Mouse (Mus musculus): ENCODE measurements around the gene Rtn2. TPM values are rescaled to one million over a fixed set of nuclear protein-coding genes. Genes with fewer than 3 reads are reported as not detected.

The Rtn2 gene
- polyA plus RNA-seq, 1 experiment: 101 TPM

- peak; percentile 90 to 92 for DNase-seq
- under 1% methylated on average over 22 of the region's 22 CpGs for WGBS
- H3K27me3 ChIP-seq (ENCODE audit: control insufficient read depth, insufficient read depth, low read length): no peaks in the 10 kb centered on the region
- peak overlapping the region; percentile 73 for H3K27ac ChIP-seq (ENCODE audit: insufficient read depth, low read length)
- H3K4me3 ChIP-seq (replicated peaks; ENCODE audit: insufficient read depth, low read depth, low read length): peak overlapping the region; percentile 71
- H3K4me1 ChIP-seq (ENCODE audit: control insufficient read depth, insufficient read depth, low read length): no peaks in the 10 kb centered on the region
- TF ChIP-seq CTCF (IDR thresholded peaks at IDR 0.05; ENCODE audit: borderline replicate concordance, insufficient read depth, low read depth, low read length) (no peak), POLR2A (IDR thresholded peaks at IDR 0.05; ENCODE audit: borderline replicate concordance, insufficient read depth, low read length) (peak; percentile 71; the same call in 1 of the 2 replicates)
Measured at GRCm38 (mm10) chr7:19327128-19327527, 44.7 kb downstream of the Rtn2 start.

GRCm38 (mm10) chr7:19327782-19328181 lies 45.4 kb downstream of the Rtn2 start:
- H3K4me1 ChIP-seq (ENCODE audit: control insufficient read depth, insufficient read depth, low read length): no peaks in the 10 kb centered on the region
- no peak for TF ChIP-seq POLR2A (IDR thresholded peaks at IDR 0.05; ENCODE audit: borderline replicate concordance, insufficient read depth, low read length)
- no peak for TF ChIP-seq CTCF (IDR thresholded peaks at IDR 0.05; ENCODE audit: borderline replicate concordance, insufficient read depth, low read depth, low read length)
- no peak overlapping the region for H3K4me3 ChIP-seq (replicated peaks; ENCODE audit: insufficient read depth, low read depth, low read length)
- no peak for DNase-seq
- 70% methylated on average over 5 of the region's 5 CpGs for WGBS
- no peaks in the 10 kb centered on the region for H3K27me3 ChIP-seq (ENCODE audit: control insufficient read depth, insufficient read depth, low read length)
- H3K27ac ChIP-seq (ENCODE audit: insufficient read depth, low read length): no peak overlapping the region

- no peaks in the 10 kb centered on the region for H3K27me3 ChIP-seq (ENCODE audit: control insufficient read depth, insufficient read depth, low read length)
- H3K4me3 ChIP-seq (replicated peaks; ENCODE audit: insufficient read depth, low read depth, low read length): no peak overlapping the region
- TF ChIP-seq POLR2A (IDR thresholded peaks at IDR 0.05; ENCODE audit: borderline replicate concordance, insufficient read depth, low read length) (no peak), CTCF (IDR thresholded peaks at IDR 0.05; ENCODE audit: borderline replicate concordance, insufficient read depth, low read depth, low read length) (no peak)
- H3K4me1 ChIP-seq (ENCODE audit: control insufficient read depth, insufficient read depth, low read length): no peaks in the 10 kb centered on the region
- no peak for DNase-seq
- H3K27ac ChIP-seq (ENCODE audit: insufficient read depth, low read length): no peak overlapping the region
Measured at GRCm38 (mm10) chr7:19328425-19328824, 46.0 kb downstream of the Rtn2 start.

DNA sequence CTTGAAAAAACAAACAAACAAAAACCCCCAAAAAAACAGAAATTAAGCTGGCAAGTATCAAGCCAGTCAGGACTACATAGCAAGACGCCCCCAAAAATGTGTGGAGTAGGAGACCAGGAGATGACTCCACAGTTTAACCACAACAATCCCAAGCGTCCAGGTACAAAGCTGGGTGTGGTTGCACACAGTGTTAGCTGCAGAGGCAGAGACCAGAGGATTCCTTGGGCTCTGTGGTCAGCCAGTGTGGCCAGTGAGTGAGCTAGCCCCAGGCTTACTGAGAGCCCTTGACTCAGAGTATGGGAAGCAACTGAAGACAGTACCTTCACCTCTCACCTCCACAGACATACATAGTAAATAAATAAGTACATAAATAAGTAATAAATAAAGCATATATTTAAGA lies 49.5 kb downstream of the Rtn2 start:
- no peak for DNase-seq
- Histone ChIP-seq H3K27me3 (ENCODE audit: control insufficient read depth, insufficient read depth, low read length) (no peaks in the 10 kb centered on the region), H3K27ac (ENCODE audit: insufficient read depth, low read length) (no peak overlapping the region), H3K4me1 (ENCODE audit: control insufficient read depth, insufficient read depth, low read length) (peaks cover 14% of the 10 kb centered on the region; the same call in 1 of the 2 replicates), H3K4me3 (replicated peaks; ENCODE audit: insufficient read depth, low read depth, low read length) (no peak overlapping the region)
- WGBS: 69% methylated on average over 2 of the region's 2 CpGs
- TF ChIP-seq POLR2A (IDR thresholded peaks at IDR 0.05; ENCODE audit: borderline replicate concordance, insufficient read depth, low read length) (no peak), CTCF (IDR thresholded peaks at IDR 0.05; ENCODE audit: borderline replicate concordance, insufficient read depth, low read depth, low read length) (no peak)

DNA sequence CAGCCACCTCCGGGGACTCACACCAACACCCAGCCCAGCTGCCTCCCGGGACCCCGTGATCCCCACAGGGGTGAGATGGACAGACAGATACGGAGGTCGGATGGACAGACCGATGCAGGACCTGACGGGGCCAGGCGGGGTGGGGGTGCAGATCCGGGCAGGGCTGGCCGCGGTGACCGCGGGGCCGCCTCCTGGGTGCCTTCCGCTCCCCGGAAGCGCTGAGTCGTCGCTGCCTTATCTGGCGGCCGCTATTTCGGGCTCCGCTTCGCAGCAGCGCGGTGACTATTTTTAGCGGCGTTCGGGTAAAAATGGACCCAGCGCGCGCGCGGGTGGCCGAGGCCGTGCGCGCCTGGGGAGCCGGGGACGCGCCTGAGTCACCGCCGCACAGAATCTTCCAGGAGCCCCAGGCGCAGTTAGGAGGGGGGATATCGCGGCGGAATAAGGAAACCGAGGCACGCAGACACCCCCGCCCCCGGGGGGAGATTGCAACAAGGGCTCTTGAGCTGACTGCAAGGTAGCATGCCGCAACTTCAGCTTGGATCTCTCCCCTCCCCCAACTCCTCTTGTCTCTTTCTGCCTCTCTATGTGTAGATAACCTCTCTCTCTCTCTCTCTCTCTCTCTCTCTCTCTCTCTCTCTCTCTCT lies 50.4 kb downstream of the Rtn2 start:
- H3K27ac ChIP-seq (ENCODE audit: insufficient read depth, low read length): peak overlapping the region; percentile 98
- H3K27me3 ChIP-seq (ENCODE audit: control insufficient read depth, insufficient read depth, low read length): no peaks in the 10 kb centered on the region
- peak overlapping the region; percentile 99 for H3K4me3 ChIP-seq (replicated peaks; ENCODE audit: insufficient read depth, low read depth, low read length)
- peak; percentile 88 to 89 for DNase-seq
- peak; percentile 34; the same call in 1 of the 2 replicates for TF ChIP-seq POLR2A (IDR thresholded peaks at IDR 0.05; ENCODE audit: borderline replicate concordance, insufficient read depth, low read length)
- TF ChIP-seq CTCF (IDR thresholded peaks at IDR 0.05; ENCODE audit: borderline replicate concordance, insufficient read depth, low read depth, low read length): no peak
- WGBS: under 1% methylated on average over 52 of the region's 52 CpGs
- peaks cover 14% of the 10 kb centered on the region; the same call in 1 of the 2 replicates for H3K4me1 ChIP-seq (ENCODE audit: control insufficient read depth, insufficient read depth, low read length)

DNA sequence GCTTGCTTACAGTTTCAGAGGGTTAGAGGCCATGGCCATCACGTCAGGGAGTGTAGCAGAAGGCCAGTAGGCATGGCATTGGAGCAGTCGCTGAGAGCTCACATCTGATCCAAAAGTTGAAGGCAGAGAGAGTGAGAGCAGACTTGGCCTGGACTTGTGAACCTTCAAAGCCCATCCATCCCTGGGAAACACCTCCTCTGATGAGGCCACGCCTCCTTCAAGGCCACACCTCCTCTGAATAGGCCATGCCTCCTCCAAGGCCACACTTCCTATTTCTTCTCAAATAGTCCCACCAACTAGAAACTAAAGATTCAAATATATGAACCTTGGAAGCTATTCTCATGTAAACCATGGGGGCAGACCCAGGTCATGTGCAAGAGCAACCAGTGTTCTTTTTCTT lies 53.2 kb downstream of the Rtn2 start:
- no peak for TF ChIP-seq CTCF (IDR thresholded peaks at IDR 0.05; ENCODE audit: borderline replicate concordance, insufficient read depth, low read depth, low read length)
- no peak for TF ChIP-seq POLR2A (IDR thresholded peaks at IDR 0.05; ENCODE audit: borderline replicate concordance, insufficient read depth, low read length)
- Histone ChIP-seq H3K27me3 (ENCODE audit: control insufficient read depth, insufficient read depth, low read length) (no peaks in the 10 kb centered on the region), H3K27ac (ENCODE audit: insufficient read depth, low read length) (no peak overlapping the region), H3K4me3 (replicated peaks; ENCODE audit: insufficient read depth, low read depth, low read length) (no peak overlapping the region), H3K4me1 (ENCODE audit: control insufficient read depth, insufficient read depth, low read length) (peaks cover 14% of the 10 kb centered on the region; the same call in 1 of the 2 replicates)
- no peak for DNase-seq
- 46% methylated on average over 3 of the region's 3 CpGs for whole genome bisulfite sequencing

DNA sequence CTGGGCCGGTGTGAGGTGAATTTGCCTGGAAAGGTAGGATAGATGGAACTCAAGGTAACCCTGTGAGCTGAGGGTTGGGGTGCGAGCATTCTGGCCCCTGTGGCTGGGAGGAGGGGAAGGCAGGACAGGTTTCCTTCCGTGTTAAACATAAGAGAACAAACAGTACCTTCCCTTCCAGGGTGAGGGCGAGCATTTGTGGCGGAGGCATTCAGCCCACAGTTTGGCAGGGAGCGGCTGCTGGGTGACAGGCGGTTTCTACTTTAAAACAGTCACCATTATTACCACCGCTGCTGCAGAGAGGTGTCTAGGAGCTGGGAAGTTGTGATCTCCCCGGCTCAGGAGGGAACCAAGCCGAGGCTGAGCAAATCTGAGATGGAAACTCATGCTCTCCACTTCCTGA lies 54.7 kb downstream of the Rtn2 start:
- no peak overlapping the region for H3K4me3 ChIP-seq (replicated peaks; ENCODE audit: insufficient read depth, low read depth, low read length)
- no peak for DNase-seq
- no peak for TF ChIP-seq CTCF (IDR thresholded peaks at IDR 0.05; ENCODE audit: borderline replicate concordance, insufficient read depth, low read depth, low read length)
- no peak for TF ChIP-seq POLR2A (IDR thresholded peaks at IDR 0.05; ENCODE audit: borderline replicate concordance, insufficient read depth, low read length)

DNA sequence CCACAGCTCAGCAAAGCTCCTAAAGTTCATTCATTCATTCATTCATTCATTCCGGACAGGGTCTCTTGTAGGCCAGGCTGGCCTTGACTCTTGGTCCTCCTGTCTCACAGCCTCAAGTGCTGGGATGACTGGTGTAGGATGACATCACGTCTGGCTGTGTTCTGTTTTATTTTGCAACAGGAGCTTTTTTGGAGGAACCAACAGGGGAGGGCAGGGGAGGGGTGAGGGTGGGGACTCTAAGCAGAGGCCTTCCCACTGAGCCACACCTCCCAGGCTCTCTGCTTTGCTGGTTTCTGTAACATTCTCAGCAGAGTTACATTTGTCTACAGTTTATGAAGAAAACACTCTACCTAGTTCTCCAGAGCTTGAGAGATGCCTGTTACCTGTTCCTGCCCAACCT lies 55.6 kb downstream of the Rtn2 start:
- DNase-seq: no peak
- Histone ChIP-seq H3K27ac (ENCODE audit: insufficient read depth, low read length) (no peak overlapping the region), H3K4me3 (replicated peaks; ENCODE audit: insufficient read depth, low read depth, low read length) (no peak overlapping the region), H3K4me1 (ENCODE audit: control insufficient read depth, insufficient read depth, low read length) (peaks cover 14% of the 10 kb centered on the region; the same call in 1 of the 2 replicates), H3K27me3 (ENCODE audit: control insufficient read depth, insufficient read depth, low read length) (no peaks in the 10 kb centered on the region)
- 76% methylated on average over 2 of the region's 2 CpGs for WGBS
- no peak for TF ChIP-seq POLR2A (IDR thresholded peaks at IDR 0.05; ENCODE audit: borderline replicate concordance, insufficient read depth, low read length)
- TF ChIP-seq CTCF (IDR thresholded peaks at IDR 0.05; ENCODE audit: borderline replicate concordance, insufficient read depth, low read depth, low read length): no peak

More for the DNA sequence above, 54.7 kb downstream of the Rtn2 start:
- H3K27me3 ChIP-seq (ENCODE audit: control insufficient read depth, insufficient read depth, low read length): no peaks in the 10 kb centered on the region
- WGBS: 74% methylated on average over 10 of the region's 10 CpGs
- no peak overlapping the region for H3K27ac ChIP-seq (ENCODE audit: insufficient read depth, low read length)
- H3K4me1 ChIP-seq (ENCODE audit: control insufficient read depth, insufficient read depth, low read length): peaks cover 14% of the 10 kb centered on the region; the same call in 1 of the 2 replicates

Data from cerebellum, adult 2 months (tissue).